Mouse (Mus musculus) spleen, adult 2 months (tissue): ENCODE data around the gene 1810055G02Rik. TPM values are rescaled to one million over a fixed set of nuclear protein-coding genes. Genes with fewer than 3 reads are reported as not detected.

ENCODE experiments used
- DNase-seq, 2 experiments: peaks; one replicate each; pipeline versions ENCODE4 v3.0.0 to v3.0.0-alpha.2; 2012 to 2021; ENCODE audit warnings: low spot score in 2 of 2, low read depth in 1 of 2
- H3K27ac ChIP-seq: fragments of 200-500 bp; 2 replicates; pipeline ENCODE4 v1.5.1; 2012; ENCODE audit warnings: low read length, inconsistent platforms; ENCODE audit not compliant: insufficient read depth
- H3K27me3 ChIP-seq: fragments of 200-500 bp; 2 replicates; pipeline ENCODE4 v1.6.1; 2012; ENCODE audit warnings: mild to moderate bottlenecking, moderate library complexity, low read length, inconsistent platforms; ENCODE audit not compliant: control insufficient read depth, insufficient read depth
- H3K36me3 ChIP-seq: fragments of 200-500 bp; 2 replicates; pipeline ENCODE4 v1.6.1; 2012; ENCODE audit warnings: mild to moderate bottlenecking, low read length, inconsistent platforms; ENCODE audit not compliant: control insufficient read depth, insufficient read depth
- H3K4me1 ChIP-seq: fragments of 200-500 bp; 2 replicates; pipeline ENCODE4 v1.6.1; 2011; ENCODE audit warnings: inconsistent platforms; ENCODE audit not compliant: control insufficient read depth, insufficient read depth, insufficient read length
- H3K4me3 ChIP-seq: fragments of 200-500 bp; 2 replicates; pipeline ENCODE4 v1.5.1; 2011; ENCODE audit warnings: mild to moderate bottlenecking, inconsistent platforms; ENCODE audit not compliant: insufficient read depth, insufficient read length; ENCODE audit errors: extremely low read depth
- CTCF ChIP-seq: fragments of 200-500 bp; IDR thresholded peaks from 2 replicates; pipeline ENCODE4 v1.5.1; 2011; ENCODE audit warnings: mild to moderate bottlenecking, inconsistent platforms; ENCODE audit not compliant: insufficient read depth, insufficient read length, insufficient replicate concordance; ENCODE audit errors: extremely low read depth
- POLR2A ChIP-seq: fragments of 200-500 bp; IDR thresholded peaks from 2 replicates; pipeline ENCODE4 v1.6.1; 2011; ENCODE audit warnings: low read depth, low read length, inconsistent platforms
- WGBS: fragments of 180-500 bp; shearing (Covaris S2); methylation state at CpG from one replicate; pipeline ENCODE4 v1.1.7; 2018; 5-methylcytosine and 5-hydroxymethylcytosine counted together
- polyA plus RNA-seq: library from polyadenylated mRNA; depleted of rRNA; stranded (reverse); fragments of >200 nt; gene quantifications from 2 replicates; pipeline ENCODE4 v1.2.3, GENCODE M21; 2012

Gene 1810055G02Rik
- polyA plus RNA-seq, 1 experiment = 6.7 TPM

DNA sequence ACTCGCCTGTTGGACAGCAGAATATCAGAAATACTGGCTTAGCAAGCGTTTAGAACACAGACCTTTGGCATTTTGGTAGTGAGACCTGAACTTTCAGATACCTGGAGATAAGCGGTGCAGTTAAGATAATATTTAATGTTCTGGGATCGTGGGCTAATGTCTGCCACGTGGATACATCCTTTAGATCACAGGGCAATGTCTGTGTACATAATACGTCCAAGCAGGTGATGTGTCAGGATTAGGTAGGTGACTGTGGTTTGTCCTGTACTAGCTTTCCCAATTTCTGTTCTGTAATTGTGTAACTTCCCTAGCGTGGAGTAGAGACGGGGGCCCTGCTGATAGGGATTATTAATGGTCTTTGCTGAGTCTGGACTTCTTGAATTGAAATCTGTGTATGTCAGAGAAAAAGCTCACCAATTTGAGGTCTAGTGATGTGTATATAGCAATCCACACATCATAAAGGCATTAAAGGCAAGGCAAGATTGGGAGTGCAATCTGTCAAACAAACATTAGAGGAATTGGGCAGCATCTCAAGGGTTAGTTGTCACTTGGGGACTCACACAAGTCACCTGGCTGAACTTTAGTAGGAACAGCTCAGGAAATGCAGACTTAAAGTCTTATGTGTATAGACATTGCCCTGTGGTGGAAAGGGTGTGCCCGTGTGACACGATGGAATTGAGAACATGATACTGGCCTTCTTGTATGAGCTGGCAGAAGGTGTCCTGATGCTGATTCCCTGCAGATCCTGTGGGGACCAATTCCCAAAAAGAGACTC is 1.1 kb downstream of the 1810055G02Rik start:
- 47% methylated on average over 10 of the region's 10 CpGs for WGBS
- Histone ChIP-seq H3K4me1 (peaks cover 8% of the 10 kb centered on the region; the same call in 1 of the 2 replicates), H3K36me3 (no peaks in the 10 kb centered on the region), H3K27ac (no peak overlapping the region), H3K27me3 (no peaks in the 10 kb centered on the region), H3K4me3 (no peak overlapping the region)
- DNase-seq = no peak
- no peak for TF ChIP-seq POLR2A
- no peak for TF ChIP-seq CTCF

DNA sequence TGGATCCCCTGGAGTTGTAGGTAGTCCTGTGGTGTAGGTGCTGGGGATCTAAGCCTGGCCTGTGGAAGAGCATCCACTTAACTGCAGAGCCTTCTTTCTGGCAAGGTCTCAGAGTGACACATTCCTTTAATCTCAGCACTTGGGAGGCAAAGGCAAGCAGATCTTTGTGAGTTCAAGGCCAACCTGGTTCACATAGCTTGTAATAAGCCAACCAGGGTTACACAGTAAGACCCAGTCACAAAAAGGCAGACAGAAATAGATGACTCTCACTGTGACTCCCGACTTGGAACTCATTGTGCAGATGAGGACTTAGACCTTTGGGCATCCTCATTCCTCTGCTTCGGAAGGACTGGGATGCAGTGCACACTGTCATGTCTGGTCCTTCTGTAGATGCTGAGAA is 2.3 kb downstream of the 1810055G02Rik start:
- Histone ChIP-seq H3K4me3 (no peak overlapping the region), H3K27me3 (no peaks in the 10 kb centered on the region), H3K27ac (no peak overlapping the region), H3K36me3 (no peaks in the 10 kb centered on the region), H3K4me1 (peaks cover 8% of the 10 kb centered on the region; the same call in 1 of the 2 replicates)
- TF ChIP-seq CTCF (no peak), POLR2A (no peak)
- WGBS = 90% methylated on average over 2 of the region's 2 CpGs
- DNase-seq = no peak

DNA sequence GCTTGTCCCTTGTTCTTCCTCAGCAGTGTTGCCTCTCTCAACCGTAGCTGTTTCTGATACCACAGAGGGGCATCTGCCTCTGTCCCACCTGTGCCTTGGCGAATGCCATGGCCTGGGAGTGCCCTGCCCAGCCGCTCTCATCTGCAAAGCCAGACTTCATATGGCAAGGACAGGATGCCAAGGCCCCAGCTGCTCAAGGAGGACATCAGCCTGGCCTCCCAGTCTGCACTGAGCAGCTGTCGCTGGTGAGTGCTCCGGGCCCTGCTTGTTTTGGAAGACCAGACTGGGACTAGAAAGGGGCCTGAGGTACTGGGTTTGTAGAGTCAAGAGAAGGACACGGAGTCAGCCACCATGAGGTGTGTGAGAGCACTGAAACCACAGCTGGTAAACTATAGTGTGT is 6.3 kb downstream of the 1810055G02Rik start:
- TF ChIP-seq POLR2A = no peak
- no peak for TF ChIP-seq CTCF
- Histone ChIP-seq H3K36me3 (no peaks in the 10 kb centered on the region), H3K27ac (no peak overlapping the region), H3K4me3 (no peak overlapping the region), H3K4me1 (peaks cover 3% of the 10 kb centered on the region), H3K27me3 (no peaks in the 10 kb centered on the region)
- no peak for DNase-seq
- WGBS = 88% methylated on average over 6 of the region's 6 CpGs

DNA sequence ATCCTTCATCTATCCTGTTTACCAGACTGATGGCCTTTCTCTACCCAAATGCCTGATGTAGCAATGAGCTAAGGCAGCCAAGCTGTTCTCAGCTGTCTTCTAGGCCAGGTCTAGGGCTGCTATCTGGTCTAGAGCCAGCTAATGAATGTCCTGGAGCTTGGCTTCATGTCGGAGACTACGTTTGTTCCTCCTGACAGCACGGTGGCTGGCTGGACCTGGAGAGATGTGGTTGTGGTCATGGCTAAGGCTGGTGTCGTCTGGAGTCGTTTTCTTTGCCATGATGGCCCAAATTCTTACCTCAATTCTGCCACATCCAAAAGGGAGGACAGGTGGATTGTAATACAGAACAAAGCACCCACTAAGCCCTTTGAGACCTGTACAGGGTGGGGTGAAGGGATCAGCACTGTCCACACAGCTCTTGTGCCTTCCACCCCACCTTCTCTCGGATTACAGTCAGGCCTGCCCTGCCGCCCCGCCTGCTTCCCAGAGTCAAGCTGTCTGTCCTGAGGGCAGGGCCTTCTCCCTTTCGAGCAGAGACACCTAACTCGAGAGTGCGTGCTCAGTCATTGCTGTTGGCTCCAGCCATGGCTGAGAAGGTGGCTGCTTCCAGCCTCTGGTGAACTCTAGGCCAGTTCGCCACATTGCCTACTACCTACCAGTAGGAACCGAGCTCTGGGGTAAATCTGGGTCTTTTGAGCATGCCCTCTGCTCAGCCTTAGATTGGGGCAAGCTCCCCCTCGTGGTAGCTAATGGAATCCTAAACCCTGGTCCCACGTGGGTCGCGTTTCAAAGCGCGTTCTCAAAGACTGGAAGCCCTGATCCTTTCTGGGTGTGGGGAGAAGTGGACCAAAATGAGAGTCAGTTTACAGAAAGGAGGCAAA is 10.6 kb downstream of the 1810055G02Rik start:
- H3K27ac ChIP-seq = no peak overlapping the region
- DNase-seq = peak; percentile 54 to 58
- WGBS = 47% methylated on average over 19 of the region's 19 CpGs
- H3K27me3 ChIP-seq = no peaks in the 10 kb centered on the region
- peak overlapping the region; percentile 54; the same call in 1 of the 2 replicates for H3K4me3 ChIP-seq
- peaks cover 7% of the 10 kb centered on the region for H3K4me1 ChIP-seq
- no peaks in the 10 kb centered on the region for H3K36me3 ChIP-seq
- TF ChIP-seq POLR2A (no peak), CTCF (peak; percentile 44; the same call in 1 of the 2 replicates)

DNA sequence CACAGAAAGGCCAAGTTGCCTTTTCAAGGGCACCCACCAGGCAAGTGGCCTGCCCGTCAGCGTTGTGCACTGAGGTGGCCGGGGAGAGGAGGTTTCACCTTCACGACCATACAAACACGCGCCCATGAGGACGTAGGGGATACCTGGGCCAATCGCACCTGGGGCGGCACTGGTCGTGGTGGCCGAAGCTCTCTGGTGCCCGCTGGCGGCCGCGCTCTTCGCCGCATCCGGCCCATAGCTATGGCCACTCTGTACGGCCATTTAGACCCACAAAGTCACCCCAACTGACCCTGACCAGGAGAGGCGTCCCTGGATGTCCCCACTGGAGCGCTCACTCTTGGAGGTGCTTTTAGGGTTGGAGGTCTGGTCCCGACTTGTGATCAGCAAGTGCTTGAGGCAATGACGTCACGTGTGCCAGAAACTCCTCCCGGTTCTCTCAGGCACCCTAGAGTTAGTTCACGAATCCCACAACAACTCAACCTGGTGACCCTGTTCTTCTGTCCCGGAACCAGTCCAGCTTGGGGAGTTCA is 11.3 kb downstream of the 1810055G02Rik start:
- no peaks in the 10 kb centered on the region for H3K27me3 ChIP-seq
- TF ChIP-seq CTCF (peak; percentile 44; the same call in 1 of the 2 replicates), POLR2A (no peak)
- no peak overlapping the region for H3K27ac ChIP-seq
- peak; percentile 15 to 44 for DNase-seq
- under 1% methylated on average over 27 of the region's 27 CpGs for WGBS
- H3K4me3 ChIP-seq = peak overlapping the region; percentile 54
- H3K36me3 ChIP-seq = no peaks in the 10 kb centered on the region
- H3K4me1 ChIP-seq = peaks cover 7% of the 10 kb centered on the region

DNA sequence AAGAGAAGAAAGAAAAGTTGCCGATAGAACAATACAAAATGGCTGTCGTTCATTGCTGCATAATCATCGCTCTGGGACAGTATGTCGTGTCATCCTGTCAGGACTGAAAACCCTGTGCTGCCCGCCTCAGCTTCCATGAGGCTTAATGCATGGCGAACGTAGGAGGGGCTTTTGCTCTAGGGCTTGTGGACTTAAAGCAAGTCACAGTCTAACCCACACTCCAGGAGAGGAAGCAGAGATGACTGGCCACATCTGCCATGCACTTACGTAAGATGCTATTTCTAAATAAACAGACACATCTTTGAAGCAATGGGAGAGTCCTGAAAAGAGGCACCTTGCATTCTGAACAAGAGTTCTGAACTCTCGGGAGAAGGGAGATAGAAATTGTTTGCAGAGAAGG is 15.1 kb downstream of the 1810055G02Rik start:
- H3K27me3 ChIP-seq = no peaks in the 10 kb centered on the region
- H3K36me3 ChIP-seq = no peaks in the 10 kb centered on the region
- peaks cover 7% of the 10 kb centered on the region for H3K4me1 ChIP-seq
- TF ChIP-seq CTCF = no peak
- no peak for TF ChIP-seq POLR2A
- 85% methylated on average over 9 of the region's 9 CpGs for WGBS
- no peak overlapping the region for H3K4me3 ChIP-seq
- DNase-seq = no peak
- no peak overlapping the region for H3K27ac ChIP-seq
